Comparison of ENCODE assay signal across 8 mouse cellular contexts in genomic region chr7:117630657-117631056, GRCm38 (mm10).
DNase-seq lines count a peak whose midpoint lies in the region.

No protein-coding gene starts in this region.

- peak; percentile 23 to 61 for DNase-seq in adrenal gland, adult (ENCODE audit: inconsistent age in 2 of 2, low spot score in 1 of 2)
- no peak for DNase-seq in adrenal gland, adult 18-20 months (ENCODE audit: low spot score in 2 of 2)
- DNase-seq in left cerebral cortex, postnatal 4 days: peak; percentile 38
- DNase-seq in left cerebral cortex, adult 9 months (ENCODE audit: low spot score in 2 of 2): no peak
- peak; percentile 69 for DNase-seq in embryo, embryonic 10 days (ENCODE audit: low spot score)
- DNase-seq in lung, postnatal 14 days: peak; percentile 42
- DNase-seq in yolk sac, embryonic 10.5 days (ENCODE audit: low spot score): no peak
- no peak for DNase-seq in right cerebral cortex, postnatal 25 days

- intact Hi-C loops in left cerebral cortex, postnatal 4 days (cut with DNase I): no loop called here

Comparison
In these comparisons a context has a peak if more than half of its experiments do, and no peak if none do; other contexts are left out.
1. DNase-seq: peak in adrenal gland, adult (2 of 2), left cerebral cortex, postnatal 4 days (single experiment), embryo, embryonic 10 days (single experiment) and lung, postnatal 14 days (single experiment); none in adrenal gland, adult 18-20 months (0 of 2), left cerebral cortex, adult 9 months (0 of 2), yolk sac, embryonic 10.5 days (single experiment) and right cerebral cortex, postnatal 25 days (single experiment).